Mouse (Mus musculus): ENCODE data around the gene Fam234b.

- TF ChIP-seq POLR2A (IDR thresholded peaks at IDR 0.05; ENCODE audit: borderline replicate concordance, extremely low read depth, insufficient read depth, insufficient read length, poor library complexity, severe bottlenecking), result no peak
- TF ChIP-seq CTCF (IDR thresholded peaks at IDR 0.05; ENCODE audit: borderline replicate concordance, extremely low read depth, insufficient read depth, insufficient read length), result no peak
These were observed 4.9 kb downstream of the Fam234b start for GRCm38 (mm10) chr6:135202668-135203067.
